ENCODE assay signal across 17 mouse cellular contexts in the genomic region with DNA sequence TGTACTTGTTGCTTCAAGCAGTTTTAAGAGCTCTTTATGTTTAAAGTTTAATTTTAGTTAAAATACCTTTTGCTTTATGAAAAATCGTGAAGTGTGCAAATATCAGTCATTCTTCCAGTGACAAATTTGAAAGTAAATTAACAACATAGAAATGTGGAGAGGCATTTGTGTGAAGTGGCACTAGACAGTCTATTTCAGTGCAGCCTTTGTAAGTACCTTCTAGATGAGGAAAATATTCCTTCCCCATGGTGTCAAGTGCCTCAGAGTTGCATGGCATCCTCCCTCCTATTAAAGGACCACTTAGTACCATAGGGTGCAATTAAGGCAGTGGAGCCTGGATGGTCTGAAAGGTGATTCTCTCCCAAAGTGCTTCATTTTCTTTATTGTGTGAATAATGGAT.
"Had no signal": no experiment of that assay in that cellular context is flagged by ENCODE, and none has a peak within 500 bp of the region (broad histone marks: within the 10 kb centered on the region; RNA-seq: fewer than 3 reads in every experiment).

No protein-coding gene starts in this region.

- DNase-seq: kidney, adult 18-20 months; kidney, adult 9 months; kidney, postnatal 14 days; kidney, postnatal 4 days; liver; midbrain, embryonic 14.5 days; right cerebral cortex, postnatal 4 days; thymus, adult 2 months; thymus, postnatal 14 days; thymus, postnatal 4 days had no signal

- ATAC-seq: intestine, embryonic 16.5 days; liver, embryonic 12.5 days had no signal

- H3K36me3 ChIP-seq: limb, embryonic 10.5 days; limb, embryonic 13.5 days; liver, embryonic 12.5 days; liver, embryonic 15.5 days had no signal

- H3K4me2 ChIP-seq: limb, embryonic 13.5 days; liver, embryonic 12.5 days; liver, embryonic 15.5 days; midbrain, embryonic 11.5 days had no signal

- H3K27me3 ChIP-seq: limb, embryonic 13.5 days; liver, embryonic 12.5 days; liver, embryonic 15.5 days had no signal

- H3K27ac ChIP-seq: limb, embryonic 10.5 days; limb, embryonic 13.5 days; liver, embryonic 12.5 days; liver, embryonic 15.5 days; stomach, postnatal 0 days had no signal

- H3K4me1 ChIP-seq: limb, embryonic 10.5 days; limb, embryonic 13.5 days; liver, embryonic 12.5 days; liver, embryonic 15.5 days had no signal

- H3K4me3 ChIP-seq: limb, embryonic 10.5 days; limb, embryonic 13.5 days; liver, embryonic 12.5 days; liver, embryonic 15.5 days had no signal

- H3K9ac ChIP-seq: limb, embryonic 13.5 days; liver, embryonic 12.5 days; liver, embryonic 15.5 days had no signal

- H3K9me3 ChIP-seq: limb, embryonic 10.5 days; limb, embryonic 13.5 days; liver, embryonic 12.5 days; liver, embryonic 15.5 days had no signal
